Mouse (Mus musculus): Measurements from ENCODE around the gene Gm2832. TPM values are rescaled to one million over a fixed set of nuclear protein-coding genes. Genes with fewer than 3 reads are reported as not detected.
"Not testable (repeated sequence)": the region's sequence is repeated elsewhere in the genome, so short reads cannot be mapped to it uniquely, and the experiment has no call there.

Gene Gm2832
- not detected for polyA plus RNA-seq (2017; shearing (Covaris generic))

- ATAC-seq, result not testable (repeated sequence)
Measured at GRCm38 (mm10) chr14:41278505-41278904, at the start of gene Gm2832. Gm2832 (plus strand) TSS chr14:41278805.

DNA sequence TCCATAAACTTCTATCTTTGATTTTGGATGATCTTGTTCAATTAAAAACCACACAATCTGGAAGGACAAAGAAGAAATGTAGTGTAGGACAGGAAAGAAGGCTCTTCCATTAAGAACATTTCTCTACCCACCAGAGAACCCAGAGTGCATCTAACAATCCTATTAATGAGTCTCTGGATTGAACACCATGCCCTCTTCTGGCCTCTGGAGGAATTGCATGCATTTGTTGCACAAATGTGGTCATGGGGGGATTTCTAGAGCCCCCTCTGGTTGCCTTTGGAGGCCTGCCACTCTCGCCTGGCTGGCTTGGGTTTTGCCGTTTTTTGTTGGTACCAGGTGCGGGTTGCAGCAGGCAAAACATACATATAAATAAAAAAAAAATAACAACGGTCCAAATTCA lies 15.3 kb upstream of the Gm2832 start:
- ATAC-seq, result not testable (repeated sequence)

- ATAC-seq, result not testable (repeated sequence)
Measured at GRCm38 (mm10) chr14:41263853-41264755, 14.5 kb upstream of the Gm2832 start.

GRCm38 (mm10) chr14:41264756-41265566 lies 13.6 kb upstream of the Gm2832 start:
- not testable (repeated sequence) for ATAC-seq

DNA sequence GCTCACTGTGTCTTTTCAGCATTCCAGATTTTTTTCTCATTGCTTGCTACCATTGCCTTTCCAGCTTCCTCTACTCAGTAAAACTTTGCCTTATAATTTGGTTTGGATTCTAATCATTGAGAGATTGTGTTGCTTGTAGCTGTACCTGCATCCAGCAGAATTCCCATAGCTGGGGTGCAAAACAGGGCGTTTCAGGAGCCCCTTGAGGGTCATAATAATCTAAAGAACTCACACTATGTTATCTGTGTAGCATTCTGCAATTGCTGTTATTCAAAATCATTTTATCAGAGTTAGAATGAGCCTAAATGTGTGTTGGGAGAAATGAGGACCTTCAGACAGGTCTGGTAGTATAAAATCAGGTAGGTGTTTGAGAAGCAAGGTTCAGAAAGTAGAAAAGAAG lies 7.4 kb downstream of the Gm2832 start:
- not testable (repeated sequence) for ATAC-seq

Other genes starting within 250 kb of the Gm2832 start
- not detected for gene Dydc2, start 209.6 kb upstream of the Gm2832 start, polyA plus RNA-seq (2017; shearing (Covaris generic))
- gene Dydc1, start 205.9 kb upstream of the Gm2832 start, polyA plus RNA-seq (2017; shearing (Covaris generic)), result not detected
- gene Mat1a, start 173.8 kb upstream of the Gm2832 start, polyA plus RNA-seq (2017; shearing (Covaris generic)), result not detected
- gene Sftpa1, start 147.0 kb upstream of the Gm2832 start, polyA plus RNA-seq (2017; shearing (Covaris generic)), result not detected
- gene Mbl1, start 127.3 kb upstream of the Gm2832 start, polyA plus RNA-seq (2017; shearing (Covaris generic)), result not detected
- not detected for gene Sftpd, start 93.7 kb upstream of the Gm2832 start, polyA plus RNA-seq (2017; shearing (Covaris generic))
- gene Gm5798, start 69.8 kb downstream of the Gm2832 start, polyA plus RNA-seq (2017; shearing (Covaris generic)), result not detected
- not detected for gene Gm7945, start 107.6 kb downstream of the Gm2832 start, polyA plus RNA-seq (2017; shearing (Covaris generic))
- not detected for gene Gm6482, start 129.5 kb downstream of the Gm2832 start, polyA plus RNA-seq (2017; shearing (Covaris generic))
- not detected for gene Gm7954, start 174.7 kb downstream of the Gm2832 start, polyA plus RNA-seq (2017; shearing (Covaris generic))
- not detected for gene Gm3486, start 210.7 kb downstream of the Gm2832 start, polyA plus RNA-seq (2017; shearing (Covaris generic))